Mouse (Mus musculus) hindbrain, embryonic 15.5 days (tissue): ENCODE results near the gene Samm50. TPM values are rescaled to one million over a fixed set of nuclear protein-coding genes. Genes with fewer than 3 reads are reported as not detected.

Experiments
- ATAC-seq: fragments of 200-750 bp; cut with Nextera tagmentation; 2 replicates; pipeline ENCODE4 v1.8.0; 2017; ENCODE audit warnings: low read depth, moderate number of reproducible peaks, moderate TSS enrichment; ENCODE audit not compliant: low FRiP score
- H3K27ac ChIP-seq: fragments of 300-500 bp; sonication (generic); replicated peaks from 2 replicates; pipeline ENCODE4 v1.5.1; 2015; ENCODE audit warnings: mild to moderate bottlenecking, inconsistent platforms
- H3K27me3 ChIP-seq: fragments of 300-500 bp; sonication (generic); 2 replicates; pipeline ENCODE4 v1.6.1; 2015; ENCODE audit warnings: control low read depth, inconsistent platforms
- H3K36me3 ChIP-seq: fragments of 300-500 bp; sonication (generic); 2 replicates; pipeline ENCODE4 v1.6.1; 2015; ENCODE audit warnings: control low read depth, inconsistent platforms
- H3K4me1 ChIP-seq: fragments of 300-500 bp; sonication (generic); replicated peaks from 2 replicates; pipeline ENCODE4 v1.6.1; 2015; ENCODE audit warnings: control low read depth, inconsistent platforms
- H3K4me2 ChIP-seq: fragments of 300-500 bp; sonication (generic); 2 replicates; pipeline ENCODE4 v1.6.1; 2015; ENCODE audit warnings: moderate library complexity, mild to moderate bottlenecking, inconsistent platforms
- H3K4me3 ChIP-seq: fragments of 300-500 bp; sonication (generic); 2 replicates; pipeline ENCODE4 v1.5.1; 2015; ENCODE audit warnings: mild to moderate bottlenecking, inconsistent platforms
- H3K9ac ChIP-seq: fragments of 300-500 bp; sonication (generic); 2 replicates; pipeline ENCODE4 v1.6.1; 2015; ENCODE audit warnings: inconsistent platforms
- H3K9me3 ChIP-seq: fragments of 300-500 bp; sonication (generic); 2 replicates; pipeline ENCODE4 v1.6.1; 2016; ENCODE audit warnings: control low read depth, inconsistent platforms
- WGBS: fragments of 180-500 bp; shearing (Covaris S2); methylation state at CpG from one replicate; pipeline ENCODE4 v1.1.7; 2015; 5-methylcytosine and 5-hydroxymethylcytosine counted together
- polyA plus RNA-seq: library from polyadenylated mRNA; unstranded; fragments of >200 nt; fragmentation: Nextera tagmentation; extraction: Ambion mirVana; gene quantifications from 2 replicates; pipeline ENCODE4 v1.2.1, GENCODE M21; 2015

Gene Samm50
- polyA plus RNA-seq, 1 experiment from 2014 or later, result 85.9 TPM

DNA sequence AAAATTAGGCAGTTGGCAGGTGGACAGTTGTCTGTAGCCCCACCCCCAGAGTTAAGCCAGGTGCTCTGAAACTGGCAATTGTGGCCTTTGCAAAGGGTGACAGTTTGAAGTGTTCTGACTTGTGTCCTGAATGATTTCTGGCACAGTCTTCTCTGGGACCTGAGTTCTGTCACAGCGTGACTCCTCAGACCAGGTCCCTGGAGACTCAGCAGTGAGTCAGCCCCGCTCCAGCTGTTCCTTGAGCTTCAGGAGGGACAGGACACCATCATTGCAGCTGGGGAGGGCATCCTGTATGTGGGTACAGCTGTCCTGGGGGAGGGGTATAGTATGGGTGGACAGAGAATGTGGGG, 20.7 kb downstream of the Samm50 start:
- peaks cover 20% of the 10 kb centered on the region for H3K36me3 ChIP-seq
- WGBS, result 76% methylated on average over 2 of the region's 2 CpGs
- no peaks in the 10 kb centered on the region for H3K27me3 ChIP-seq
- no peak overlapping the region for H3K9ac ChIP-seq
- peaks cover 24% of the 10 kb centered on the region for H3K4me1 ChIP-seq
- no peak overlapping the region for H3K4me2 ChIP-seq
- no peak overlapping the region for H3K27ac ChIP-seq
- H3K4me3 ChIP-seq, result no peak overlapping the region
- no peak for ATAC-seq
- no peaks in the 10 kb centered on the region for H3K9me3 ChIP-seq

DNA sequence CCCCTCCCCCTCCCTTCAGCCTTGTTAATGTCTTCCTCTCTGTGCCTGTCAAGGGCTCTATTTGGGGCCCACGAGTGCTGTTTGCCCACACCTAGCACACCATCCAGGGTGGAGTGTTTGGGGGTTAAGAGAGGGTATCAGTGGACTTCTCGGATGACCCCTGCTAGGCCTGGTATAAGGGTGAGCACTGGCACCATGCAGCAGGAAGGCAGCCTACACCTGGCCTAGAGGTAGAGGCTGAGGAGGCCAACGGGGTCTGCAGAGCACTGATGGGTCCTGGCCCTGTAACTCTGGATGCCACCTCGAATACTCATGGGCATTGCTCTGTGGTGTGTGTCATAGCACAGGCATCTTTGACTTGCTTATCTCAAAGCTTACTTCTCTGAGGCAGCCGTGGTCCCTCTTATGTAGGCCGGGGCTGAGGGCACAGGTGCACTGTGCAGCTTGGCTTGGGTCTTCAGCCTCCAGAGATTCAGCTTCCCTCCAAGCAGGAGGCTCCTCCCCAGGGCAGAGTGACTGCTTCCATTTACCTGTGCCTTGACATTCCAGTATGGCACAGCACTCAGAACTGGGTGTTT, 21.2 kb downstream of the Samm50 start:
- Histone ChIP-seq H3K27me3 (no peaks in the 10 kb centered on the region), H3K4me3 (no peak overlapping the region), H3K9me3 (no peaks in the 10 kb centered on the region), H3K4me1 (peaks cover 25% of the 10 kb centered on the region), H3K27ac (no peak overlapping the region), H3K36me3 (peaks cover 17% of the 10 kb centered on the region), H3K4me2 (no peak overlapping the region), H3K9ac (no peak overlapping the region)
- ATAC-seq, result no peak
- WGBS, result 83% methylated on average over 6 of the region's 6 CpGs

DNA sequence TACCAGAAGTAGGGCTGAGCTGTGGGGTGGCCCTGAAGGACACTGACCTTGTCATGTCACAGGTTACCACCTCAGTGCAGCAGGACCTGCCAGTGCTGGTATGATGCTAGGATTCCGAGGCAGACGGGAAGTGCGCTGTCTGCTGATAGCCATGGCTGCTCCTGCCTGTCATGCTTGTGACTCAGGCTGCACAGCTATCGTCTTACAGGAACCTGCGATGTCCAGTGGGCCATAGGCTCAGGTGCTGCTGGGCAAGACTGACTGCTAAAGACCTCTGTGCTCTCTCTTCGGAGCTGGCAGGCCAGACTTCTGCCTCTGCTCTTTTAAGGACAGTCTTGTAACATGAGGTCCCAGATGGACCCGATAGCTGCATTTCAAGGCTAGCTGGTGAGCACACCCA, 22.4 kb downstream of the Samm50 start:
- Histone ChIP-seq H3K9ac (no peak overlapping the region), H3K36me3 (0 out of 2 replicates have a peak, but pooled peaks cover 9% of the 10 kb centered on the region), H3K4me1 (peaks cover 36% of the 10 kb centered on the region), H3K9me3 (no peaks in the 10 kb centered on the region), H3K27ac (no peak overlapping the region), H3K27me3 (no peaks in the 10 kb centered on the region), H3K4me3 (no peak overlapping the region), H3K4me2 (no peak overlapping the region)
- 91% methylated on average over 7 of the region's 7 CpGs for WGBS
- ATAC-seq, result no peak

DNA sequence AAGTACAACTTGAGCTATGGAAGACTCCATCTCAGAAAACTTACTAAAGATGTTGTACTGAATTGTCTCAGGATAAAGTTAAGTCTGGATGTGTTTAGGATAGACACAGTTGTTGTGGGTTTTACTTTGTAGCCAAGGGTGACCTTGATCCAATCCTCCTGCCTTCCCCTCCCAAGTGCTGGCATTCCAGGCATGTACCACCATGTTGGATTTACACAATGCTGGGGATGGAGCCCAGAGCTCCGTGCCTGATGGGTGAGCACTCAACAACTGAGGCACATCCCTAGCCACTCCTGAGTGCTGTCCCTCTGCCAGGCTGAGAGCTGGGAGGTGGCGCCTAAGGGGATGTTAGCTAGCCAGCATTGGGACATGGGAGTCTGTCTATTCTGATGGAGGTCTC, 23.2 kb downstream of the Samm50 start:
- Histone ChIP-seq H3K4me3 (no peak overlapping the region), H3K4me1 (peaks cover 36% of the 10 kb centered on the region)
- 80% methylated on average over 2 of the region's 2 CpGs for WGBS

DNA sequence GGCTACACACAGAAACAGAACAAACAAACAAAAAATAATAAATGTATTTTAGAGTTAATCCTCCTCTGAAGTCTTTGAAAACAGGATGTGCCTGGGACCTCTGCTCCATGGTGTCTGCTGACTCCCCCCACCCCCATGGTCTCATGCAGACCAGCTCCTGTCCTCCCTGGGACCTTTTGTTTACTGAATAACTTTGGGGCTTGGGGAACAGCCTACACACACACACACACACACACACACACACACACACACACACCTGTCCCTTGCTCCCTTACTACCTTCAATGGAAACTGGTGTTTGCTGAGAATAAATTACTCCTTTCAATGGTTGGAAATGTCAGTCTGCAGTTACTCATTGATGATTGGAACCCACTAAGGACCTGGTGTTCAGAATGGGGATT, 24.0 kb downstream of the Samm50 start:
- Histone ChIP-seq H3K4me1 (peaks cover 36% of the 10 kb centered on the region), H3K9me3 (no peaks in the 10 kb centered on the region), H3K27me3 (no peaks in the 10 kb centered on the region), H3K27ac (no peak overlapping the region), H3K36me3 (0 out of 2 replicates have a peak, but pooled peaks cover 9% of the 10 kb centered on the region), H3K9ac (no peak overlapping the region), H3K4me3 (no peak overlapping the region), H3K4me2 (no peak overlapping the region)
- no peak for ATAC-seq

More for the DNA sequence above, 23.2 kb downstream of the Samm50 start:
- Histone ChIP-seq H3K9ac (no peak overlapping the region), H3K4me2 (no peak overlapping the region), H3K27me3 (no peaks in the 10 kb centered on the region), H3K27ac (no peak overlapping the region), H3K36me3 (0 out of 2 replicates have a peak, but pooled peaks cover 9% of the 10 kb centered on the region), H3K9me3 (no peaks in the 10 kb centered on the region)
- ATAC-seq, result no peak

DNA sequence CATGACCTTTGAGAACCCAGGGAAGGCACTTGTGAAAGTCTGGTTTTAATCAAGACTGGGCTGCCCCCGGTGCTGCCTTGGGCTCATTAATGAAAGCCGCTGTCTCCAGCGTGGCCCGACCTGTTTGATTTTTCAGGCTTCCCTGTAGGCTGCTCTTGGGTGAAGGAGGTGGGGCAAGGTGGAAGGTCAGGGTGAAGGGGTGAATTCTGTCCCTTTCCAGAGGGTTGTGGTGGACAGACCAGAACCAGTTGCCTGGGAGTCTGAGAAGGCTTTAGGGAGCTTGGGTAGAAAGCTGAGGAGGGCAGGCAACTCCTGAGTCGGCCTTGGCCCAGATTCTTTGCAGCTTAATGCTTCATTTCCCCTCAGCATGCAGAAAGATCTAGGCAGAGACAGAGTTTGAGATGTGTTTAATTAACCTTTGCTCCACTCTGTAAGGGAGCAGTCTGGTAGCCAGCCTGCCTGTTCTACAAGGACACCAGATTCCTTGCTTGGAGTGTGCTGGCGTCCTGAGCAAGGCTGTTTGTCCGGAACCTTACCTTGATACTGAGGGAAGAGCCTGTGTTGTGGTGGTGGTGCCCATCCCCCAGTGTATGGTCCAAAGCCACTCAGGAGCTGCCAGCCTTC, 24.5 kb downstream of the Samm50 start:
- ATAC-seq, result no peak
- Histone ChIP-seq H3K4me3 (no peak overlapping the region), H3K9me3 (no peaks in the 10 kb centered on the region), H3K27ac (no peak overlapping the region; the same call in none of the 2 replicates), H3K4me2 (no peak overlapping the region), H3K27me3 (no peaks in the 10 kb centered on the region), H3K9ac (no peak overlapping the region), H3K36me3 (0 out of 2 replicates have a peak, but pooled peaks cover 6% of the 10 kb centered on the region), H3K4me1 (peaks cover 36% of the 10 kb centered on the region)
- WGBS, result 34% methylated on average over 7 of the region's 7 CpGs

DNA sequence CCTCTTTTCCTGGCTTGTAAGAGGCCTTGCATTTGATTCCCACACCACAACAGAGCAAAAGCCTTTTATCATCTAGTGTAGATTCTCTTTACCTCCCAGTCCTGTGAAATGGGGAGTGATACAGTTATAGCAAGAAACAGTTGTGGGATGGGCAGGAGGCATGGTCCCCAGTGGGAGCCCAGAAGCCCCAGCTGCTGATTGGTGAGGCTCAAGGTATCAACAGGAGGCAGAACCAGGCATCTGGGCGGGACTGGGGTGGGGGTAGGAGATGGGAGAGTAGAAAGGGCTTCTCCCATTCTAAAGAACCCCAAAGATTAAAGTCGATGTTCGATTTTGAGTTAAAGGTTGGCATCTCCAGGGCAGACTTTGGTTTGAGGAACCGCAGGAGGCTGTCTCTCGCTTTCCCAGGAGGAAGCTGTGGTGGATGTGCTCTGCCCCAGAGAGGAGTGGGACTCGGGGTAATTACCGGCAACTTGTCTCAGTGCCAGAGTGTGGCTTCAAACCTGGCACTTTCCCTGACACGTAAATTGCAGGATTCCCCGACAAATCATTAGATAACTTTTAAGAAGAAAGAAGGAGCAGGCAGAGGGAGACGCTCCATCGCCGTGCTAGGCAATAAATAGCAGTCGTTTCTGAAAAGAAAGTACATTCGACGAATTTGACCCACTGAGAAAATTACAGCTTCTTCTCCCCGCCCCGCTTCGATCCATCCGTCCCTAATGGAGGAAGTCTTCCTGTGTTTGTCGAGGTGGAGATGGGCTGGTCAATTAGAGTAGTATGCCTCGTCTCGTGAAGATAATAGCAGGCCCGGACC, 26.1 kb downstream of the Samm50 start:
- Histone ChIP-seq H3K27me3 (no peaks in the 10 kb centered on the region), H3K9me3 (no peaks in the 10 kb centered on the region), H3K4me3 (no peak overlapping the region), H3K27ac (no peak overlapping the region), H3K4me2 (no peak overlapping the region), H3K4me1 (peaks cover 29% of the 10 kb centered on the region), H3K9ac (no peak overlapping the region), H3K36me3 (0 out of 2 replicates have a peak, but pooled peaks cover 6% of the 10 kb centered on the region)
- WGBS, result 28% methylated on average over 23 of the region's 23 CpGs
- ATAC-seq, result no peak

DNA sequence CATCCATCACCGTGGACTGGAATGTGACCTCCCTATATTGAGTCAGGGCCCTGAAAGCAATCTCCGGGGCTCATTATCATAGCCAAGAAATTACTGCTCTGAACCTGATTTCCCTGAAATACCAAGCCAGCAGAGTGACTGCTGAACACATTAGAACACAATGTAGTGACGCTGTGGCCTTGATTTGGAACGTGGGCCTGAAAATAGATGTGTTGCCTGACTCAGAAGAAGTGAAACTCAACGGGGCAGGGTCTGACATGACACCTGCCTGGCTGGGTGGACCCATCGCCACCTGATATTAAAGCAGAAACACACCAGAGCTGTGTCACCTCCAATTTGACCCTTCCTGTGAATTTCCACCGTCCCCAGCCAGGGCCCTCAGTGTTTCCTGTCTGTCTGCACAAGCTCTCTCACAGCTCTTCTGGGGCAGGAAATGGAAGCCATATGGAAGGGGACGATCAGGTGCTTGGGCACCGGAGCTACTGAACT, 26.8 kb downstream of the Samm50 start:
- H3K27ac ChIP-seq, result no peak overlapping the region
- ATAC-seq, result no peak
- 25% methylated on average over 9 of the region's 9 CpGs for WGBS
- no peak overlapping the region for H3K9ac ChIP-seq
- no peak overlapping the region for H3K4me3 ChIP-seq
- H3K36me3 ChIP-seq, result 0 out of 2 replicates have a peak, but pooled peaks cover 6% of the 10 kb centered on the region
- no peak overlapping the region for H3K4me2 ChIP-seq
- H3K27me3 ChIP-seq, result no peaks in the 10 kb centered on the region
- H3K4me1 ChIP-seq, result peaks cover 36% of the 10 kb centered on the region
- no peaks in the 10 kb centered on the region for H3K9me3 ChIP-seq

DNA sequence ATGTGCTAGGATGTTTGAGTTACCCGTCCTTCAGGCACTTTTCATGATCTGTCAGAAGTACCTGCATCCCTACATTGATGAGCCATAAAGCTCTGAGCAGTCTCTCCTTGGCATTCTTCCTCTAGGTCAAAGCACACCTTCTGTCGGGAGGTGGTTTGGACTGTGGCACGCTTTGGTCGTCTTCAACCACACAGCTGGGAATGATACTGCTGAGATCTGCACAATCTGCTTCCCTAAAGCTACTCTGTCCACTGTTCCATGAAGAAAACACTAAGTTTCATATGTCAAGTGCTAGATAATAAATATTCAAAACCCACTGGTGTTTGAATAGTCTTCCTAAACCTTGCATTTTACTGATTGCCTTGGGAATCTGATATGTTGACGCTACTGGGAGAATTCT, 29.5 kb downstream of the Samm50 start:
- 71% methylated on average over 5 of the region's 5 CpGs for WGBS
- Histone ChIP-seq H3K9me3 (no peaks in the 10 kb centered on the region), H3K9ac (no peak overlapping the region), H3K27ac (no peak overlapping the region), H3K4me1 (peaks cover 48% of the 10 kb centered on the region), H3K4me3 (no peak overlapping the region), H3K27me3 (no peaks in the 10 kb centered on the region), H3K4me2 (no peak overlapping the region), H3K36me3 (no peaks in the 10 kb centered on the region)
- no peak for ATAC-seq

DNA sequence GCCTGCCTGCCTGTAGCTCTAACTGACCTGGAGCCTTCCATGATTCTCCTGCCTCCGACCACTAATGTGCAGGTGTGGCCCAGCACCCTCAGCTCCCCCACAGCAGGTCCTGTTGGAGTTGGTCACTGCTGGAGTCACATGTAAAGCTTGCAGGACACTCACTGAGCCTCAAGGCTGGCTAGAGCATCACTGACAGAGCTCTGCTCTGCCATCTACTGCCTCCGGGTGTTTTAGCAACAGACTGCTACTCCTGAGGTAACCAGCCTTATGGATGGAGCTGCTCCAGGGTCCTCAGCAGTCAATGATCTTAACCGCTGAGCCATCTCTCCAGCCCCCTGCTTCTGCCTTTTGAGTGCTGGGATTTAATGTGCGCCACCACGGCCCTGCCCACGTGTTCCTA, 31.4 kb downstream of the Samm50 start:
- Histone ChIP-seq H3K27ac (peak overlapping the region; percentile 27), H3K9me3 (no peaks in the 10 kb centered on the region), H3K4me1 (peaks cover 50% of the 10 kb centered on the region), H3K27me3 (no peaks in the 10 kb centered on the region), H3K9ac (no peak overlapping the region), H3K4me3 (no peak overlapping the region), H3K36me3 (no peaks in the 10 kb centered on the region), H3K4me2 (no peak overlapping the region)
- WGBS, result 29% methylated on average over 6 of the region's 6 CpGs
- peak; percentile 68; the same call in 1 of the 2 replicates for ATAC-seq

DNA sequence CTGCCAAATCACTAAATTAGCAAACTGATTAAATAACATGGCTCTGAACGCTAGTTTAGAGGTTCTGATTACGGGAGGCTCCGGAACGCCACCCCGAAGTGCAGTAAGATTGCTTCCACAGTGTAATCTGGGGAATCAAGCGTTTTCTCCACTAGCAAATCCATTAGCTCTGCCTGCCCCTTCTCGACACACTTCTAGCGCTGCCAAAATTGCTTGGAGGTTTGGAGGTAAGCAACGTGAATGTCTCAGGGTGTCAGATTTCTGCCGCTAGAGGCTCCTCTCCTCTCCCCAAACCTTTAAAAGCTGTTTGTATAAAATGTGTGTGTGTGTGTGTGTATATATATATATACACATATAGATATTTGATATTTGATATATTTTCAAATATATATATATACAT, 32.7 kb downstream of the Samm50 start:
- no peak overlapping the region for H3K4me2 ChIP-seq
- H3K4me3 ChIP-seq, result no peak overlapping the region
- peaks cover 41% of the 10 kb centered on the region for H3K4me1 ChIP-seq
- no peaks in the 10 kb centered on the region for H3K9me3 ChIP-seq
- no peak overlapping the region for H3K9ac ChIP-seq
- 25% methylated on average over 10 of the region's 10 CpGs for WGBS
- no peaks in the 10 kb centered on the region for H3K27me3 ChIP-seq
- no peak for ATAC-seq
- peak overlapping the region; percentile 27; the same call in 1 of the 2 replicates for H3K27ac ChIP-seq
- H3K36me3 ChIP-seq, result no peaks in the 10 kb centered on the region

DNA sequence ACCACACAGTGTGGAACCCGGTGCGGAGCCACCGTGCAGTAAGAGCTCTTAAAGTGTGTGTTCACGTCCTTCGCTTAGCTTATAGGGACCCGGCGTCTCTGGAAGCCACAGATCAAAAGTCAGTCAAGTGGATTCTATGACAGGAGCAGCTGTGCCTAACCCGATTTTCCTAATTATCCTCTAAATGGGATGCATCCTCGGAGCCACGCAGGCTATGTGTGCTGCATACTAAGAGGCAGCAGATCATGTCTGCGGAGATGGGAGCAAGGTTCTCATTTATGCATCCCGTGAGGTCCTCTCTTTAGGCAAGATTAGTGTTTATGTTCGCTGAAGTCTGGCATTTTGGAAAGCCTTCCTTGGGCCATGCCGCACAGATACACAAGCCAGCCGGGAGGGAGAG, 34.9 kb downstream of the Samm50 start:
- Histone ChIP-seq H3K4me3 (no peak overlapping the region), H3K4me1 (peaks cover 61% of the 10 kb centered on the region), H3K4me2 (peak overlapping the region; percentile 24), H3K27me3 (no peaks in the 10 kb centered on the region), H3K36me3 (no peaks in the 10 kb centered on the region), H3K27ac (peak overlapping the region; percentile 61), H3K9me3 (no peaks in the 10 kb centered on the region), H3K9ac (no peak overlapping the region)
- peak; percentile 57 for ATAC-seq
- WGBS, result 20% methylated on average over 15 of the region's 15 CpGs
